Mouse (Mus musculus): ENCODE measurements around the gene Phlpp1. TPM values are rescaled to one million over a fixed set of nuclear protein-coding genes. Genes with fewer than 3 reads are reported as not detected.

The Phlpp1 gene
- polyA plus RNA-seq, 1 experiment: 2.6 TPM

- Histone ChIP-seq H3K4me3 (replicated peaks; ENCODE audit: control insufficient read depth, low read depth, low read length) (no peak overlapping the region), H3K4me1 (ENCODE audit: control insufficient read depth, insufficient read depth, low read length) (no peaks in the 10 kb centered on the region), H3K27ac (ENCODE audit: control insufficient read depth, insufficient read depth, low read depth, low read length, poor library complexity) (no peak overlapping the region)
- TF ChIP-seq POLR2A (IDR thresholded peaks at IDR 0.05; ENCODE audit: borderline replicate concordance, control insufficient read depth, low read depth, low read length) (no peak), CTCF (IDR thresholded peaks at IDR 0.05; ENCODE audit: control insufficient read depth, insufficient read depth, low read length) (no peak)
- 84% methylated on average over 8 of the region's 8 CpGs for WGBS
Observed at GRCm38 (mm10) chr1:106192864-106193470, 21.4 kb downstream of the Phlpp1 start.

GRCm38 (mm10) chr1:106193487-106193886 lies 21.9 kb downstream of the Phlpp1 start:
- Histone ChIP-seq H3K27ac (ENCODE audit: control insufficient read depth, insufficient read depth, low read depth, low read length, poor library complexity) (no peak overlapping the region), H3K4me1 (ENCODE audit: control insufficient read depth, insufficient read depth, low read length) (no peaks in the 10 kb centered on the region), H3K4me3 (replicated peaks; ENCODE audit: control insufficient read depth, low read depth, low read length) (no peak overlapping the region)
- 76% methylated on average over 3 of the region's 3 CpGs for WGBS
- TF ChIP-seq CTCF (IDR thresholded peaks at IDR 0.05; ENCODE audit: control insufficient read depth, insufficient read depth, low read length) (no peak), POLR2A (IDR thresholded peaks at IDR 0.05; ENCODE audit: borderline replicate concordance, control insufficient read depth, low read depth, low read length) (no peak)

- 87% methylated on average over 3 of the region's 3 CpGs for WGBS
- TF ChIP-seq POLR2A (IDR thresholded peaks at IDR 0.05; ENCODE audit: borderline replicate concordance, control insufficient read depth, low read depth, low read length) (no peak), CTCF (IDR thresholded peaks at IDR 0.05; ENCODE audit: control insufficient read depth, insufficient read depth, low read length) (no peak)
- Histone ChIP-seq H3K27ac (ENCODE audit: control insufficient read depth, insufficient read depth, low read depth, low read length, poor library complexity) (no peak overlapping the region), H3K4me3 (replicated peaks; ENCODE audit: control insufficient read depth, low read depth, low read length) (no peak overlapping the region), H3K4me1 (ENCODE audit: control insufficient read depth, insufficient read depth, low read length) (no peaks in the 10 kb centered on the region)
Observed at GRCm38 (mm10) chr1:106194263-106194662, 22.7 kb downstream of the Phlpp1 start.

GRCm38 (mm10) chr1:106197991-106198390 lies 26.4 kb downstream of the Phlpp1 start:
- Histone ChIP-seq H3K4me3 (replicated peaks; ENCODE audit: control insufficient read depth, low read depth, low read length) (no peak overlapping the region), H3K4me1 (ENCODE audit: control insufficient read depth, insufficient read depth, low read length) (no peaks in the 10 kb centered on the region; the same call in 1 of the 2 replicates), H3K27ac (ENCODE audit: control insufficient read depth, insufficient read depth, low read depth, low read length, poor library complexity) (no peak overlapping the region)
- no peak for TF ChIP-seq CTCF (IDR thresholded peaks at IDR 0.05; ENCODE audit: control insufficient read depth, insufficient read depth, low read length)
- no peak for TF ChIP-seq POLR2A (IDR thresholded peaks at IDR 0.05; ENCODE audit: borderline replicate concordance, control insufficient read depth, low read depth, low read length)
- 93% methylated on average over 5 of the region's 5 CpGs for WGBS

GRCm38 (mm10) chr1:106199109-106199508 lies 27.6 kb downstream of the Phlpp1 start:
- H3K4me1 ChIP-seq (ENCODE audit: control insufficient read depth, insufficient read depth, low read length): no peaks in the 10 kb centered on the region; the same call in 1 of the 2 replicates
- no peak overlapping the region for H3K4me3 ChIP-seq (replicated peaks; ENCODE audit: control insufficient read depth, low read depth, low read length)
- no peak for TF ChIP-seq CTCF (IDR thresholded peaks at IDR 0.05; ENCODE audit: control insufficient read depth, insufficient read depth, low read length)
- TF ChIP-seq POLR2A (IDR thresholded peaks at IDR 0.05; ENCODE audit: borderline replicate concordance, control insufficient read depth, low read depth, low read length): no peak
- WGBS: 80% methylated on average over 4 of the region's 4 CpGs
- H3K27ac ChIP-seq (ENCODE audit: control insufficient read depth, insufficient read depth, low read depth, low read length, poor library complexity): no peak overlapping the region

- 8% methylated on average over 2 of the region's 2 CpGs for WGBS
- Histone ChIP-seq H3K4me1 (ENCODE audit: control insufficient read depth, insufficient read depth, low read length) (no peaks in the 10 kb centered on the region; the same call in 1 of the 2 replicates), H3K27ac (ENCODE audit: control insufficient read depth, insufficient read depth, low read depth, low read length, poor library complexity) (no peak overlapping the region), H3K4me3 (replicated peaks; ENCODE audit: control insufficient read depth, low read depth, low read length) (no peak overlapping the region)
- TF ChIP-seq CTCF (IDR thresholded peaks at IDR 0.05; ENCODE audit: control insufficient read depth, insufficient read depth, low read length): no peak
- no peak for TF ChIP-seq POLR2A (IDR thresholded peaks at IDR 0.05; ENCODE audit: borderline replicate concordance, control insufficient read depth, low read depth, low read length)
Observed at GRCm38 (mm10) chr1:106199686-106200085, 28.1 kb downstream of the Phlpp1 start.

GRCm38 (mm10) chr1:106201025-106201424 lies 29.5 kb downstream of the Phlpp1 start:
- H3K4me3 ChIP-seq (replicated peaks; ENCODE audit: control insufficient read depth, low read depth, low read length): no peak overlapping the region
- H3K27ac ChIP-seq (ENCODE audit: control insufficient read depth, insufficient read depth, low read depth, low read length, poor library complexity): no peak overlapping the region
- no peaks in the 10 kb centered on the region; the same call in 1 of the 2 replicates for H3K4me1 ChIP-seq (ENCODE audit: control insufficient read depth, insufficient read depth, low read length)
- 92% methylated on average over 1 of the region's 1 CpGs for WGBS
- TF ChIP-seq POLR2A (IDR thresholded peaks at IDR 0.05; ENCODE audit: borderline replicate concordance, control insufficient read depth, low read depth, low read length) (no peak), CTCF (IDR thresholded peaks at IDR 0.05; ENCODE audit: control insufficient read depth, insufficient read depth, low read length) (no peak)

- TF ChIP-seq CTCF (IDR thresholded peaks at IDR 0.05; ENCODE audit: control insufficient read depth, insufficient read depth, low read length): no peak
- TF ChIP-seq POLR2A (IDR thresholded peaks at IDR 0.05; ENCODE audit: borderline replicate concordance, control insufficient read depth, low read depth, low read length): no peak
- H3K4me1 ChIP-seq (ENCODE audit: control insufficient read depth, insufficient read depth, low read length): no peaks in the 10 kb centered on the region; the same call in 1 of the 2 replicates
- H3K4me3 ChIP-seq (replicated peaks; ENCODE audit: control insufficient read depth, low read depth, low read length): no peak overlapping the region
- 79% methylated on average over 4 of the region's 4 CpGs for WGBS
- no peak overlapping the region for H3K27ac ChIP-seq (ENCODE audit: control insufficient read depth, insufficient read depth, low read depth, low read length, poor library complexity)
Observed at GRCm38 (mm10) chr1:106201929-106202328, 30.4 kb downstream of the Phlpp1 start.
